Mouse (Mus musculus) heart, embryonic 11.5 days (tissue): ENCODE measurements around the gene Il17c. TPM values are rescaled to one million over a fixed set of nuclear protein-coding genes. Genes with fewer than 3 reads are reported as not detected.

ENCODE experiments used
- ATAC-seq: fragments of 200-750 bp; cut with Nextera tagmentation; replicated peaks from 2 replicates; pipeline ENCODE4 v1.8.0; 2017; ENCODE audit warnings: moderate library complexity; ENCODE audit not compliant: insufficient number of reproducible peaks, low FRiP score, low TSS enrichment
- H3K27ac ChIP-seq: fragments of 300-500 bp; sonication (generic); 2 replicates; pipeline ENCODE4 v1.5.1; 2014; ENCODE audit warnings: mild to moderate bottlenecking, low read depth, low read length
- H3K27me3 ChIP-seq: fragments of 300-500 bp; sonication (generic); 2 replicates; pipeline ENCODE4 v1.6.1; 2014; ENCODE audit warnings: mild to moderate bottlenecking, low read length, mixed read lengths; ENCODE audit not compliant: control insufficient read depth, insufficient read depth
- H3K36me3 ChIP-seq: fragments of 300-500 bp; sonication (generic); 2 replicates; pipeline ENCODE4 v1.6.1; 2014; ENCODE audit warnings: mild to moderate bottlenecking, low read length, moderate library complexity, mixed read lengths; ENCODE audit not compliant: control insufficient read depth, insufficient read depth
- H3K4me1 ChIP-seq: fragments of 300-500 bp; sonication (generic); 2 replicates; pipeline ENCODE4 v1.6.1; 2014; ENCODE audit warnings: low read length; ENCODE audit not compliant: control insufficient read depth, insufficient read depth
- H3K4me2 ChIP-seq: fragments of 300-500 bp; sonication (generic); 2 replicates; pipeline ENCODE4 v1.6.1; 2014; ENCODE audit warnings: mild to moderate bottlenecking, moderate library complexity
- H3K4me3 ChIP-seq: fragments of 300-500 bp; sonication (generic); 2 replicates; pipeline ENCODE4 v1.5.1; 2014; ENCODE audit warnings: low read depth, low read length
- H3K9ac ChIP-seq: fragments of 300-500 bp; sonication (generic); 2 replicates; pipeline ENCODE4 v1.6.1; 2014; ENCODE audit warnings: mild to moderate bottlenecking, low read depth, low read length, moderate library complexity
- H3K9me3 ChIP-seq: fragments of 300-500 bp; sonication (generic); replicated peaks from 2 replicates; pipeline ENCODE4 v1.6.1; 2016; ENCODE audit warnings: low read length; ENCODE audit not compliant: control insufficient read depth
- WGBS: fragments of 180-500 bp; shearing (Covaris S2); extraction: QIAGEN DNeasy Blood & Tissue Kit; methylation state at CpG from one replicate; pipeline ENCODE4 v1.1.7; 2014; ENCODE audit not compliant: insufficient replicate concordance; 5-methylcytosine and 5-hydroxymethylcytosine counted together
- polyA plus RNA-seq: library from polyadenylated mRNA; unstranded; fragments of >200 nt; fragmentation: Nextera tagmentation; extraction: Ambion mirVana; gene quantifications from 2 replicates; pipeline ENCODE4 v1.2.1, GENCODE M21; 2014

The Il17c gene
- polyA plus RNA-seq, 1 experiment from 2014 or later: not detected

- H3K36me3 ChIP-seq: peaks cover 28% of the 10 kb centered on the region
- no peak overlapping the region for H3K9ac ChIP-seq
- ATAC-seq: no peak
- WGBS: 88% methylated on average over 6 of the region's 6 CpGs
- H3K4me2 ChIP-seq: no peak overlapping the region
- H3K27me3 ChIP-seq: no peaks in the 10 kb centered on the region
- H3K4me1 ChIP-seq: no peaks in the 10 kb centered on the region
- H3K9me3 ChIP-seq: no peaks in the 10 kb centered on the region
- H3K4me3 ChIP-seq: no peak overlapping the region
- no peak overlapping the region for H3K27ac ChIP-seq
Measured at GRCm38 (mm10) chr8:122395291-122395690, 26.5 kb upstream of the Il17c start.

- Histone ChIP-seq H3K4me3 (no peak overlapping the region), H3K27ac (no peak overlapping the region), H3K27me3 (no peaks in the 10 kb centered on the region), H3K9me3 (no peaks in the 10 kb centered on the region), H3K4me1 (no peaks in the 10 kb centered on the region), H3K36me3 (peaks cover 51% of the 10 kb centered on the region), H3K4me2 (no peak overlapping the region), H3K9ac (no peak overlapping the region)
- 92% methylated on average over 9 of the region's 9 CpGs for WGBS
- no peak for ATAC-seq
Measured at GRCm38 (mm10) chr8:122398186-122398585, 23.6 kb upstream of the Il17c start.

GRCm38 (mm10) chr8:122405146-122405805 lies 16.5 kb upstream of the Il17c start:
- Histone ChIP-seq H3K4me1 (no peaks in the 10 kb centered on the region), H3K36me3 (peaks cover 62% of the 10 kb centered on the region), H3K27me3 (no peaks in the 10 kb centered on the region), H3K4me2 (no peak overlapping the region), H3K27ac (no peak overlapping the region), H3K4me3 (no peak overlapping the region), H3K9ac (no peak overlapping the region), H3K9me3 (no peaks in the 10 kb centered on the region)
- 57% methylated on average over 9 of the region's 9 CpGs for WGBS
- ATAC-seq: no peak

GRCm38 (mm10) chr8:122407678-122408077 lies 14.1 kb upstream of the Il17c start:
- Histone ChIP-seq H3K9ac (no peak overlapping the region), H3K27ac (no peak overlapping the region), H3K4me1 (no peaks in the 10 kb centered on the region), H3K9me3 (no peaks in the 10 kb centered on the region), H3K27me3 (no peaks in the 10 kb centered on the region), H3K4me3 (no peak overlapping the region), H3K36me3 (peaks cover 54% of the 10 kb centered on the region), H3K4me2 (no peak overlapping the region)
- ATAC-seq: no peak
- WGBS: 89% methylated on average over 7 of the region's 7 CpGs

- Histone ChIP-seq H3K36me3 (peaks cover 51% of the 10 kb centered on the region), H3K9me3 (no peaks in the 10 kb centered on the region), H3K4me2 (no peak overlapping the region), H3K4me1 (no peaks in the 10 kb centered on the region), H3K9ac (no peak overlapping the region), H3K4me3 (no peak overlapping the region), H3K27ac (no peak overlapping the region), H3K27me3 (no peaks in the 10 kb centered on the region)
- no peak for ATAC-seq
- WGBS: 87% methylated on average over 9 of the region's 9 CpGs
Measured at GRCm38 (mm10) chr8:122414311-122414710, 7.5 kb upstream of the Il17c start.

- no peaks in the 10 kb centered on the region for H3K27me3 ChIP-seq
- no peak overlapping the region for H3K27ac ChIP-seq
- no peaks in the 10 kb centered on the region for H3K4me1 ChIP-seq
- no peak overlapping the region for H3K4me2 ChIP-seq
- H3K36me3 ChIP-seq: peaks cover 43% of the 10 kb centered on the region
- H3K9me3 ChIP-seq: no peaks in the 10 kb centered on the region
- H3K9ac ChIP-seq: no peak overlapping the region
- H3K4me3 ChIP-seq: no peak overlapping the region
- 87% methylated on average over 6 of the region's 6 CpGs for WGBS
- no peak for ATAC-seq
Measured at GRCm38 (mm10) chr8:122415554-122415953, 6.3 kb upstream of the Il17c start.

GRCm38 (mm10) chr8:122419881-122420555 lies 1.8 kb upstream of the Il17c start:
- H3K9ac ChIP-seq: no peak overlapping the region
- H3K4me1 ChIP-seq: peaks cover 8% of the 10 kb centered on the region
- H3K27me3 ChIP-seq: no peaks in the 10 kb centered on the region
- no peak overlapping the region for H3K4me2 ChIP-seq
- H3K27ac ChIP-seq: 0 out of 2 replicates have a peak overlapping the region, but pooled peaks have one; percentile 15
- no peak overlapping the region for H3K4me3 ChIP-seq
- ATAC-seq: no peak
- 73% methylated on average over 9 of the region's 9 CpGs for WGBS
- no peaks in the 10 kb centered on the region for H3K9me3 ChIP-seq
- peaks cover 13% of the 10 kb centered on the region for H3K36me3 ChIP-seq

- H3K27me3 ChIP-seq: no peaks in the 10 kb centered on the region
- peaks cover 3% of the 10 kb centered on the region for H3K36me3 ChIP-seq
- no peak overlapping the region for H3K4me3 ChIP-seq
- 79% methylated on average over 24 of the region's 24 CpGs for WGBS
- no peak overlapping the region for H3K9ac ChIP-seq
- ATAC-seq: no peak
- no peak overlapping the region for H3K27ac ChIP-seq
- peaks cover 8% of the 10 kb centered on the region for H3K4me1 ChIP-seq
- no peaks in the 10 kb centered on the region for H3K9me3 ChIP-seq
- H3K4me2 ChIP-seq: no peak overlapping the region
Measured at GRCm38 (mm10) chr8:122423217-122423616, 1.4 kb downstream of the Il17c start.

- Histone ChIP-seq H3K27me3 (no peaks in the 10 kb centered on the region), H3K4me2 (no peak overlapping the region), H3K9me3 (no peaks in the 10 kb centered on the region), H3K4me3 (no peak overlapping the region), H3K9ac (no peak overlapping the region), H3K36me3 (no peaks in the 10 kb centered on the region; the same call in 1 of the 2 replicates), H3K27ac (no peak overlapping the region), H3K4me1 (peaks cover 8% of the 10 kb centered on the region)
- no peak for ATAC-seq
- 52% methylated on average over 5 of the region's 5 CpGs for WGBS
Measured at GRCm38 (mm10) chr8:122423659-122424058, 1.8 kb downstream of the Il17c start.
